Mouse (Mus musculus) embryonic facial prominence, embryonic 12.5 days (tissue): ENCODE data around the gene Ackr1. TPM values are rescaled to one million over a fixed set of nuclear protein-coding genes. Genes with fewer than 3 reads are reported as not detected.
"Not testable (repeated sequence)": the region's sequence is repeated elsewhere in the genome, so short reads cannot be mapped to it uniquely, and the experiment has no call there.

Experiments used
- ATAC-seq: fragments of 200-750 bp; cut with Nextera tagmentation; 2 replicates; pipeline ENCODE4 v1.8.0; 2017; ENCODE audit not compliant: insufficient number of reproducible peaks, insufficient read depth, low FRiP score, low TSS enrichment
- H3K27ac ChIP-seq: fragments of 300-500 bp; sonication (generic); 2 replicates; pipeline ENCODE4 v1.5.1; 2016; ENCODE audit warnings: mild to moderate bottlenecking
- H3K27me3 ChIP-seq: fragments of 300-500 bp; sonication (generic); 2 replicates; pipeline ENCODE4 v1.6.1; 2016; ENCODE audit warnings: mild to moderate bottlenecking, moderate library complexity
- H3K36me3 ChIP-seq: fragments of 300-500 bp; sonication (generic); 2 replicates; pipeline ENCODE4 v1.6.1; 2016; ENCODE audit warnings: mild to moderate bottlenecking
- H3K4me1 ChIP-seq: fragments of 300-500 bp; sonication (generic); 2 replicates; pipeline ENCODE4 v1.6.1; 2016
- H3K4me2 ChIP-seq: fragments of 300-500 bp; sonication (generic); replicated peaks from 2 replicates; pipeline ENCODE4 v1.6.1; 2016; ENCODE audit warnings: mild to moderate bottlenecking, moderate library complexity
- H3K4me3 ChIP-seq: fragments of 300-500 bp; sonication (generic); 2 replicates; pipeline ENCODE4 v1.5.1; 2016; ENCODE audit warnings: mild to moderate bottlenecking
- H3K9ac ChIP-seq: fragments of 300-500 bp; sonication (generic); 2 replicates; pipeline ENCODE4 v1.6.1; 2016; ENCODE audit warnings: mild to moderate bottlenecking, moderate library complexity
- H3K9me3 ChIP-seq: fragments of 300-500 bp; sonication (generic); 2 replicates; pipeline ENCODE4 v1.6.1; 2016; ENCODE audit warnings: mild to moderate bottlenecking, moderate library complexity
- WGBS: fragments of 180-500 bp; shearing (Covaris S2); methylation state at CpG from one replicate; pipeline ENCODE4 v1.1.7; 2016; 5-methylcytosine and 5-hydroxymethylcytosine counted together
- polyA plus RNA-seq: library from polyadenylated mRNA; unstranded; fragments of >200 nt; fragmentation: Nextera tagmentation; extraction: Ambion mirVana; gene quantifications from 2 replicates; pipeline ENCODE4 v1.2.1, GENCODE M21; 2016

Ackr1 gene
- polyA plus RNA-seq, 1 experiment from 2014 or later = 1.8 TPM

DNA sequence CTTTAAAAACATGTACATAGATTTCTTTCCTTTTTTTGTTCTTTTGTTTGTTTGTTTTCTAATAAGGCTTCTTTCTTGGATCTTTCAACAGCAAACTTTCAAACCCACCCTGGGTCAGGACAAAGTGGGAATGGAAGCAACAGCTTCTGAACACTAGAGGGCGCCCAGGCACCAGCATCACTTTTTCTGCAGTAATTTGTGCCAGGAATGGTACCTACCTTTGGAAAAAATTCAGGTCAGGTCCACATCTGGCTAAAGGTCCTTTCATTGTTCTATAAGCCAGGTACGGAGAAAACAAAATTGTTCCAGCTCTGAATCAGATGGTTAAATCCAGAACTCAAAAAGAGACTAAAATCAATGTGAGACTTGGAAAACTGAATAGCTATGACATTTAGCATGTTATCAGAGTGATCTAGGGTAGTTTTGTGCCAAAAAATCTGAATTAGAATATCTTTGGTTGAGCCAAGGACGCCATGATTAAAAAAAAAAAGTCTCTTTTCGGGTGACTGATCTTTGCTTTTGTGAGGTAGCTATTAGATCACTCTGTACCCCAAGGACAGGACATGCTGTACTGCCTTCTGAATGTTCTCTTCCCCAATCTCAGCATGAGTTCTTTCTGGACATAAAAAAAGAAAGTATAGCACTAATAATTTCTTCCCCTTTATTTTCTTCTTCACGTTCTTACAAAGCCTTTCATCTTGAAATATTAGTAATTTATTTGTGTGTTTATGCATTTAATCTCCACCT lies 9.5 kb downstream of the Ackr1 start:
- no peaks in the 10 kb centered on the region for H3K9me3 ChIP-seq
- H3K4me1 ChIP-seq = no peaks in the 10 kb centered on the region
- no peaks in the 10 kb centered on the region for H3K27me3 ChIP-seq
- no peak for ATAC-seq
- 32% methylated on average over 5 of the region's 5 CpGs for WGBS
- no peak overlapping the region for H3K4me2 ChIP-seq
- H3K27ac ChIP-seq = no peak overlapping the region
- H3K9ac ChIP-seq = no peak overlapping the region
- H3K4me3 ChIP-seq = no peak overlapping the region
- no peaks in the 10 kb centered on the region for H3K36me3 ChIP-seq

DNA sequence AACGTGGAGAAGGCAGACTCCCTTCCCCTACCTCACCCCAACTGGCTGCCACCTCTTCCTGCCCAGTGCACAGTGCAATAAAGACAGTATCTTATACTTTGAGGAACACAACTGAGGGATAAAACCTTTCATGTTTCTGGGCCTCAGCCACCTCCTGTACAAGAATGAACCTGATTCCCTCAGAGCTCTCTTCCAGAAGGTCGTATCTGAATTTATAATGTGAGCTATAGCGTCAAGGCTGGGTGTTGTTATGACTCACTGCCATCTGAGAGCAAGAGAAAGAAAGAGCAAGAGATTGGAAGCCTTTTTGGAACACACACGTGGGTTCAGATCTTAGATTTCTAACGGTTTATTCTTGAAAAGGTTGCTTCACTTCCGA lies 11.3 kb downstream of the Ackr1 start:
- no peak overlapping the region for H3K4me3 ChIP-seq
- H3K27me3 ChIP-seq = no peaks in the 10 kb centered on the region
- H3K27ac ChIP-seq = no peak overlapping the region
- no peaks in the 10 kb centered on the region for H3K36me3 ChIP-seq
- H3K9me3 ChIP-seq = no peaks in the 10 kb centered on the region
- H3K9ac ChIP-seq = no peak overlapping the region
- ATAC-seq = no peak
- WGBS = 72% methylated on average over 6 of the region's 6 CpGs
- no peaks in the 10 kb centered on the region for H3K4me1 ChIP-seq
- no peak overlapping the region for H3K4me2 ChIP-seq

DNA sequence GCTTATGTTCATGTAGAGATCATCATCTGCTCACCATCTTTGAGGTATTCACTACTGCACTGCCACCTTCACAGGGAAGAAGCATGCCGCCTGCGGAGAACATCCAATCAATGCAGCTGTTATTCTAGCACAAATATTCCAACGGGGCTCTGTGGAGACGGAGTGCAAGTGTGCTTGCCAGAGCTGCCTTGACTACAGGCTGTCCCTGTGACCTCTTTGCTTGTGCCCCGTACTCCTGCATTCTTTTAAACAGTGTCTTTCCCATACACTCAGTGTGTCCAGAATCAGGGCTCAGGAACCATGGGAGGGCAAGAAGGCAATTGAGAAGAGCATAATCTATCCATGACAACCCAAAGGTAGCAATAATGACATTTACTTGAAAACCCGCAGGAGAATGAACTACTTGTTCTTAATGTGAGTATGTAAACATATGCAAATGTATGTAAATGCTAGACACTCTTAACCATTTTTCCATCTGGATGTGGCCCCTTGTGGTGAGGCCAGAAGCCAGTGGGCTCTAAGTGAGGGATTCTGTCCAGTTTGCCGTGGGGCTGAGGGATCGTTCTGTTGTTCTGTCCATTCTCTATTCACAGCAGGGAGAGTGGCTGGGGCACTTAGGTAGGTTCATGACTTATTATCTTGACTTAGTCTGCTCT lies 11.8 kb downstream of the Ackr1 start:
- WGBS = 75% methylated on average over 8 of the region's 8 CpGs
- H3K4me2 ChIP-seq = no peak overlapping the region
- no peak for ATAC-seq
- H3K9me3 ChIP-seq = no peaks in the 10 kb centered on the region
- no peaks in the 10 kb centered on the region for H3K36me3 ChIP-seq
- no peak overlapping the region for H3K4me3 ChIP-seq
- no peak overlapping the region for H3K9ac ChIP-seq
- no peak overlapping the region for H3K27ac ChIP-seq
- no peaks in the 10 kb centered on the region for H3K27me3 ChIP-seq
- H3K4me1 ChIP-seq = no peaks in the 10 kb centered on the region

DNA sequence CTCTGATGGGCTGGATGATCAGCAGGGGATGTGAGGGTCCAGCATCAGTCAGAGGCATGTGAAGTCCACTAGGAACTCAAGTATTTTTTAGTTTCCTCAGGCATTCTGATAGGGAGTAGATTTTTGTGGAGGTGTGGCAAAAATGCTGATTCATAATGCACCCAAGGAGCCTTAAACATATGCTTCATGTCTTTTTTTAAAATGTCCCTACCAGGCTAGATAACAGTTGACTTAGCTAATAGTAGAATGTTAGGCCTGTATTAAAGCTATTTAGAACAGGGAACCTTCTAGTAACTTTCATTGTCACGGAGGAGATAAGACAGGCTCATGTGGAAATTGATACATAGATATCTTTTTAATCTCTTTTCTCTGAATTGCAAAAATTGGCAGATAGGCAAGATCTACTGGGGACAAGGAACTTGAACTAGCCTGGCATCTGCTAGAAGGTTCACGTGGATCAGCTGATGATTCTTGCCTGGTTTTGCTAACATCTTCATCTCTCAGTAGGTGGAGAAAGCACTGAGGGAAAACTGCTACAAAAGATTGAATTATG lies 15.5 kb downstream of the Ackr1 start:
- Histone ChIP-seq H3K4me3 (no peak overlapping the region), H3K4me1 (no peaks in the 10 kb centered on the region), H3K9me3 (no peaks in the 10 kb centered on the region), H3K27ac (no peak overlapping the region), H3K36me3 (no peaks in the 10 kb centered on the region), H3K27me3 (no peaks in the 10 kb centered on the region), H3K9ac (no peak overlapping the region), H3K4me2 (no peak overlapping the region)
- 88% methylated on average over 2 of the region's 2 CpGs for WGBS
- no peak for ATAC-seq

DNA sequence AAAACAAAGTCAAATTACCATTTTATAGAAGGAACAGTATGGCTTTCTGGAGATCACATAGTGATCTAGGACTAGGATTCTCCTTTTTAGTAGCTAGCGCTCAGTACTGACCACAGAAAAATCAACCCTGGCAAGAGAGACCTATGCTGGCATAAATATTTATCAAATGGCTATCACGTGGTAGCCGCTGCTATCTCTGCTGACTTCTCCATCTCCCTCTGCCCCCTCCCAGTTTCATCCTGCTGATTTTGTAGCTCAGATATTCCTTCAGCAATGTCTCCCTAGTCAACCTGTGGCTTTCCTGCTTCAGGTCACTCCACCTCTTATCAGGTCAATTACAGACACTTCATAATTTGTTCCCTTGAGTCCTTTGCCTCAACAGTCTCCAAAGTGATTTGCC lies 17.8 kb downstream of the Ackr1 start:
- Histone ChIP-seq H3K27me3 (no peaks in the 10 kb centered on the region), H3K4me3 (no peak overlapping the region), H3K27ac (no peak overlapping the region), H3K4me2 (no peak overlapping the region), H3K36me3 (no peaks in the 10 kb centered on the region), H3K9me3 (no peaks in the 10 kb centered on the region), H3K9ac (no peak overlapping the region), H3K4me1 (no peaks in the 10 kb centered on the region)
- no peak for ATAC-seq
- WGBS = 88% methylated on average over 3 of the region's 3 CpGs

DNA sequence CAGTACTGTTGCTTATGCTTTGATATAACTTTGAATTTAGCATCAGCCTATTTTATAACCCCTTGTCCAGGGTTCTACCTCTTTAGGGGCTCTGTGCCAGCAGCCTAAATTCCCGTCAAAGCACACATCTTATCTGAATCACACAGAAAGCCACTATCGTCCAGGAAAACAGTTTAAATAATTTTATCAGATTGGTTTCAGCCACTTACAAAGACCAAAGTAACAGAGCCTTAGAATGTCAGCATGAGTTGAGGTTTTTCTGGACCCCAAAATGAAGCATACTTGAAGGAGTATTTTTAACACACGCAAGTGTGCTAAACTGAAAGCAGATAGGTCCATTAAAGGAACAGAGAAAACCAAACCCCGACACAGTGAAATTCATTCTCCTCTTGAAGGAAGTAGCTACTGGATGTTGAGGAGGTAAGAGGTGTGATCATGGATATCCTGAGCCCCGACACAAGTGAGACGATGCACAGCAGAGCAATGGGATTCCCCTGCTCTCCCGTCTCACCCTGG lies 20.0 kb downstream of the Ackr1 start:
- 78% methylated on average over 7 of the region's 7 CpGs for WGBS
- not testable (repeated sequence) for H3K4me3 ChIP-seq, ATAC-seq, H3K36me3 ChIP-seq, H3K4me1 ChIP-seq, H3K4me2 ChIP-seq, H3K9ac ChIP-seq, H3K9me3 ChIP-seq, H3K27me3 ChIP-seq, H3K27ac ChIP-seq

DNA sequence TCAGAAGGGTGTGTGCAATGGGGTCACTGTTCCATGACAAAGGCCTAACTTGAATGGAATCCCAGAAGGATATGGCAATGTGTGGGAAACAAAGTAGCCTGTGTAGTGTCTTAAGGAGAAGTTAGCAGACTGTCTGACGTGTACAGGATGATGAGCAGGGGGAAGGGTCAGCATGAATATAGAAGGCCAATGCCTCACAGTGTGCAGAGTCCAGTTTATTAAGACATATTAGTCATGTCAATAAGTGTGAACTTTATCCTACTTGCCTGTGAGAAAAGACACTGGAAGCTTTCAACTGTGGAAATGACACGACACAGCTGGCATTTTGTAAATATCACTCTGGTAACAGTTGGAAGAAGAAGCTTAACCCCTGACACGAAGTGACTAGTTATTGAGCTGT lies 30.8 kb downstream of the Ackr1 start:
- H3K27ac ChIP-seq, H3K4me2 ChIP-seq, H3K9me3 ChIP-seq, H3K4me1 ChIP-seq, H3K36me3 ChIP-seq, H3K27me3 ChIP-seq, ATAC-seq, H3K4me3 ChIP-seq, H3K9ac ChIP-seq: not testable (repeated sequence)
- 60% methylated on average over 3 of the region's 3 CpGs for WGBS

Other genes with a start within 250 kb of the Ackr1 start
- gene Olfr1408, start 196.4 kb downstream of the Ackr1 start, polyA plus RNA-seq = not detected in 2 replicates
- gene Olfr1406, start 143.1 kb downstream of the Ackr1 start, polyA plus RNA-seq = 0.05 TPM in 1 of 2 replicates, not detected in the other
- gene Olfr218, start 135.9 kb downstream of the Ackr1 start, polyA plus RNA-seq = not detected in 2 replicates
- not detected in 2 replicates for gene Olfr1404, start 121.4 kb downstream of the Ackr1 start, polyA plus RNA-seq
- not detected in 2 replicates for gene Fcer1a, start 106.5 kb downstream of the Ackr1 start, polyA plus RNA-seq
- gene Olfr418, start 67.7 kb downstream of the Ackr1 start, polyA plus RNA-seq = not detected in 2 replicates
- gene Mptx2, start 56.0 kb downstream of the Ackr1 start, polyA plus RNA-seq = not detected in 2 replicates
- gene Aim2, start 17.1 kb upstream of the Ackr1 start, polyA plus RNA-seq = 2.4 and 4.0 TPM in 2 replicates
- 3.3 and 5.2 TPM in 2 replicates for gene Cadm3, start 33.9 kb upstream of the Ackr1 start, polyA plus RNA-seq
- gene Ifi206, start 157.3 kb upstream of the Ackr1 start, polyA plus RNA-seq = not detected in 2 replicates
- gene Ifi214, start 202.2 kb upstream of the Ackr1 start, polyA plus RNA-seq = not detected in 2 replicates